Mouse (Mus musculus) ovary, adult 18-20 months (tissue): ENCODE results near the gene Thap7.

Experiments
- DNase-seq: peaks from one replicate; pipeline ENCODE4 v3.0.0; 2022; ENCODE audit warnings: low spot score, mixed read lengths

Gene Thap7

DNA sequence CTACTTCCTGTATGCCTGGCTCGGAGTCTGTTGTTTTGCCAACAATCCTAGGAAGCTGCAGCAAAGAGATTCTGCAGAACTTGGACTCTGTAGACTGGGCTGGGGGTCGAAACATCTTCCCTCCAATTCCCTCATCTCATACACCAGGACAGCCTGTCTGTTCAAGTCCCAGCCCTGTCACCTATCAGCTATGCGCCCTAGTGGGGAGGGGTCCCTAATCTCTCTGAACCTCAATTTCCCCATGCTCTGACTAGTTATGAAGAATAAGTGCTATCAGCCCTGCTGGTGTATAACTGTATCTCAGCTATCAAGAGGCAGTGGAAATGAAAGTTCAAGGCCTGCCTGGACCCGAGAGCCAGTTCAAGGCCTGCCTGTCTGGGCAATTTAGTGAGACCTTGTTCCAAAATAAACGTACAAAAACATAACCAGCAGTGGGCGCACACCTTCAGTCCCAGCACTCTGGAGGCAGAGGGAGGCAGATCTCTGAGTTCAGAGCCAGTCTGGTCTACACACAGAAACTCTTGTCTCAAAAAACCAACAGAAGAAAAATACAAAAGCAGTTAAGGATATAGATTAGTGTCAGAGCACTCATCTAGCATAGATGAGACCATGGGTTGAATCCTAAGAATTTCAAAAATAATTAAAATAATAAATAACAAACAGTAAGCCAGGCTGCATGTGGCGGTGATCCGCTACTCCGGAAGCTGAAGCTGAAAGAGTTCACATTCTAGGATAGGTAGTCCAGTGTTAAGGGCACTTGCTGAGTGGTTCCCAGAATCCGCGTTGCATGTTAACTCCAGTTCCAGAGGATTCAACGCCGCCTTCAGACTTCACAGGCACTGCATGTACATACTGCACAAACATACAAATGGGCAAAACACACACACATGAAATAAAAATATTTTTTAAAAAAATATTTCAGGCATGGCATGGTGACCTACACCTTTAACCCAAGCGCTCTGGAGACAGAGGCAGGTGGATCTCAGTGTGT is 42.2 kb downstream of the Thap7 start:
- no peak for DNase-seq

DNA sequence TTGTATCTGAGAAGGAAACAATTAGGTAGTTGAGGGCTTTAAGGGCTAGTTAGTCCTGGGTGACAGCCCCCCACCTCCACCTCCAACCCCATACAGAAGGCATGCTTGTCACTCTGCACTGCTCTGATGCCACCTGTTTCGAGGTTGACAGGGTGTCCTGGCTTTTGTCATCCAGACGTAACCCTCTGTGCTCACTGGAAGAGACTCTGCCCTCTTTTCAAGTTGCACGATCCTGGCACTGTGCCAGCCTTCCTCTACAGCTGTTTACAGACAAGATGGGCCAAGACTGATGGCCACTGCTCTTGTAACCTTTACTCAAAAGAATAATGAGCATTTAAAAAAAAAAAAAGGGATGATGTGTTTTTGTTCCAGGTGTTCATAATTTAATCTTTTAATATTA is 44.4 kb downstream of the Thap7 start:
- DNase-seq = no peak

DNA sequence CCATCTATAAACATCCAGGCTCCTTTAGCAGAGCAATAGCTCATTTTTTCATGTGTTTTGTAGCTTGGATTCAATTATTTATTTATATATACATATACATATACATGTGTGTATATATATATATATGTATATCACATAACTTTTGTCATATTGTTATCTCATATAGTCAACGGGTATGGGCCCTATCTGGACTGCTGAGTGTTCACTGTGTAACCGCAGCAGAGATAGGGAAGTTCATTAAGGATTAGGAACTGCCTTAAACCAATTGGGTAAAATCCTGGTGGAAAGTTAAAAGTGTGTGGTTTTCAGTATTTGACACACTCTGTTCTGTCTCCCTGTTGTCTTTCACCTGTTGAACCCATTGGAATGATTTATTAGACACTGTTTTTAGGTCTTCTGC is 49.5 kb downstream of the Thap7 start:
- DNase-seq = no peak

DNA sequence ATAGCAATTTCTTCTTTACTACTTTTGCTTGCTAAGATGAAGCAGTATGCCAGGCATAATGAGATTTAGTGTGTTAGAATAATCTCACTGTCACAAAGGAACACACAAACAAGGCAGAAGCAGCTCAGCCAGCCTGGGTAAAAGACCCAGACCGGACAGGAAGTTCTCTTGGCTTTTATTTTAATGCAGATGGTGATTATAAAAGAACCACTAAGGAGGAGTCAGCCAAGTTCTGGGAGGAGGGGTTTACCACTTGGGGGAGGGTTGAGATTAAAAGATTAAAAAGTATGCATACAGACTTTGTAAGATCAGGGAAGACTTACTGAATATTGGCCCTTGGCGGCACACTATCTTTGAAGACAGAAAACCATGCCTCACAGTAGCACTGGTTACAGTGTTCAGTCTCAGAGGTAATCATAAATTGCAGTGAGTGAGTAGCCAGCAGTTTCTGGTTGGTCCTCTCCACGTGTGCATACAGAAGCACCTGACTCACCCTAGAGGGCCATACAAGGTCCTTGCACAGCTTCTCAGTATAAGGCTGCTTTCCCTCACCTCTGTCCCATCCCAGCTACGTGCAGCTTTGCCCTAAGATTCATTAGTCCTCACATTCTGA is 52.5 kb downstream of the Thap7 start:
- no peak for DNase-seq
